Mouse (Mus musculus) CH12.LX (cell line): Measurements from ENCODE around the gene Arid5b. TPM values are rescaled to one million over a fixed set of nuclear protein-coding genes. Genes with fewer than 3 reads are reported as not detected.

Experiments used
- DNase-seq: peaks from one replicate; pipeline ENCODE4 v3.0.0-alpha.2; 2013; ENCODE audit errors: extremely low read depth
- H3K27ac ChIP-seq: 2 replicates; pipeline ENCODE4 v1.5.1; 2012; ENCODE audit warnings: low read depth, mild to moderate bottlenecking, control low read depth, moderate library complexity; ENCODE audit not compliant: insufficient read depth
- H3K27me3 ChIP-seq: replicated peaks from 2 replicates; pipeline ENCODE3; 2012; ENCODE audit warnings: inconsistent platforms
- H3K36me3 ChIP-seq, 2 experiments: replicated peaks in 1 of 2; 2 replicates each; pipeline versions ENCODE3 to v1.6.1; 2012; ENCODE audit warnings: inconsistent platforms in 1 of 2, low read length in 1 of 2, mild to moderate bottlenecking in 1 of 2, mixed read lengths in 1 of 2, moderate library complexity in 1 of 2; ENCODE audit not compliant: control insufficient read depth in 1 of 2, insufficient read depth in 1 of 2
- H3K4me1 ChIP-seq, 2 experiments: 2 replicates each; pipeline ENCODE4 v1.6.1; 2012; ENCODE audit warnings: inconsistent platforms in 1 of 2, moderate library complexity in 1 of 2; ENCODE audit not compliant: insufficient read depth in 2 of 2, control insufficient read depth in 1 of 2
- H3K4me2 ChIP-seq: 2 replicates; pipeline ENCODE4 v1.6.1; 2012; ENCODE audit warnings: low read depth, mild to moderate bottlenecking, control low read depth; ENCODE audit not compliant: poor library complexity, insufficient read depth, severe bottlenecking
- H3K4me3 ChIP-seq, 3 experiments: fragments of 150-350 bp in 1 of 3; sonication (generic) in 1 of 3; replicated peaks in 1 of 3; 2 replicates each; pipeline versions ENCODE3 to v1.5.1; 2011 to 2012; ENCODE audit warnings: low read depth in 2 of 3, low read length in 2 of 3, mild to moderate bottlenecking in 2 of 3, moderate library complexity in 2 of 3, control low read depth in 1 of 3, improper control_type of control experiment in 1 of 3, inconsistent platforms in 1 of 3, mixed read lengths in 1 of 3; ENCODE audit not compliant: poor library complexity in 1 of 3
- H3K79me2 ChIP-seq: replicated peaks from 2 replicates; pipeline ENCODE4 v1.6.1; 2012; ENCODE audit warnings: mild to moderate bottlenecking, moderate library complexity; ENCODE audit not compliant: control insufficient read depth, poor library complexity, insufficient read depth, severe bottlenecking; ENCODE audit errors: extremely low read depth
- H3K9ac ChIP-seq: 2 replicates; pipeline ENCODE4 v1.6.1; 2012; ENCODE audit warnings: low read depth, mild to moderate bottlenecking, control low read depth, moderate library complexity; ENCODE audit not compliant: insufficient read depth
- H3K9me3 ChIP-seq: replicated peaks from 2 replicates; pipeline ENCODE3; 2012; ENCODE audit warnings: low read length, inconsistent platforms, mixed read lengths
- BHLHE40 ChIP-seq: IDR thresholded peaks from 2 replicates; pipeline ENCODE4 v1.6.1; 2011; ENCODE audit warnings: mild to moderate bottlenecking, low read depth, low read length, improper control_type of control experiment
- CHD1 ChIP-seq: IDR thresholded peaks from 2 replicates; pipeline ENCODE4 v1.6.1; 2012; ENCODE audit warnings: low read depth, low read length, improper control_type of control experiment, inconsistent platforms
- CHD2 ChIP-seq: IDR thresholded peaks from 2 replicates; pipeline ENCODE4 v1.6.1; 2011; ENCODE audit warnings: low read length, improper control_type of control experiment
- CTCF ChIP-seq, 2 experiments: IDR thresholded peaks in 1 of 2; conservative IDR thresholded peaks in 1 of 2; 2 replicates each; pipeline ENCODE4 v1.5.1; 2011 to 2012; ENCODE audit warnings: low read depth in 2 of 2, low read length in 2 of 2, improper control_type of control experiment in 1 of 2, inconsistent platforms in 1 of 2, mild to moderate bottlenecking in 1 of 2, moderate library complexity in 1 of 2
- ELF1 ChIP-seq: IDR thresholded peaks from 2 replicates; pipeline ENCODE4 v1.6.1; 2014; ENCODE audit warnings: low read depth, mild to moderate bottlenecking, inconsistent platforms, low read length, improper control_type of control experiment
- EP300 ChIP-seq: IDR thresholded peaks from 2 replicates; pipeline ENCODE4 v1.6.1; 2011; ENCODE audit warnings: low read length, improper control_type of control experiment
- ETS1 ChIP-seq: conservative IDR thresholded peaks from 2 replicates; pipeline ENCODE4 v1.6.1; 2012; ENCODE audit warnings: low read depth, mild to moderate bottlenecking, inconsistent platforms, low read length, improper control_type of control experiment, moderate library complexity
- IRF4 ChIP-seq: IDR thresholded peaks from 2 replicates; pipeline ENCODE4 v1.6.1; 2014; ENCODE audit warnings: low read depth, mild to moderate bottlenecking, inconsistent platforms, low read length, improper control_type of control experiment
- KAT2A ChIP-seq: IDR thresholded peaks from 2 replicates; pipeline ENCODE4 v1.6.1; 2012; ENCODE audit warnings: low read length, improper control_type of control experiment, inconsistent platforms; ENCODE audit not compliant: insufficient replicate concordance
- MAX ChIP-seq: IDR thresholded peaks from 2 replicates; pipeline ENCODE4 v1.6.1; 2011; ENCODE audit warnings: low read length, improper control_type of control experiment
- MAZ ChIP-seq: IDR thresholded peaks from 2 replicates; pipeline ENCODE4 v1.6.1; 2012; ENCODE audit warnings: low read depth, mild to moderate bottlenecking, inconsistent platforms, low read length, improper control_type of control experiment, moderate library complexity
- MEF2A ChIP-seq: IDR thresholded peaks from 2 replicates; pipeline ENCODE4 v1.6.1; 2014; ENCODE audit warnings: low read depth, mild to moderate bottlenecking, inconsistent platforms, low read length, improper control_type of control experiment, borderline replicate concordance
- MXI1 ChIP-seq: IDR thresholded peaks from 2 replicates; pipeline ENCODE4 v1.6.1; 2011; ENCODE audit warnings: mild to moderate bottlenecking, low read depth, low read length, improper control_type of control experiment
- NELFE ChIP-seq: IDR thresholded peaks from 2 replicates; pipeline ENCODE4 v1.6.1; 2011; ENCODE audit warnings: low read depth, low read length, improper control_type of control experiment
- NRF1 ChIP-seq: IDR thresholded peaks from 2 replicates; pipeline ENCODE4 v1.6.1; 2014; ENCODE audit warnings: low read depth, mild to moderate bottlenecking, inconsistent platforms, low read length, improper control_type of control experiment, moderate library complexity
- PAX5 ChIP-seq: IDR thresholded peaks from 2 replicates; pipeline ENCODE4 v1.6.1; 2012; ENCODE audit warnings: low read length, inconsistent platforms, mixed read lengths
- POLR2A ChIP-seq: IDR thresholded peaks from 2 replicates; pipeline ENCODE4 v1.6.1; 2011; ENCODE audit warnings: low read depth, mild to moderate bottlenecking, improper control_type of control experiment, low read length
- POLR2AphosphoS2 ChIP-seq: IDR thresholded peaks from 2 replicates; pipeline ENCODE4 v1.6.1; 2011; ENCODE audit warnings: low read depth, low read length, improper control_type of control experiment
- RAD21 ChIP-seq: IDR thresholded peaks from 2 replicates; pipeline ENCODE4 v1.6.1; 2011; ENCODE audit warnings: low read depth, mild to moderate bottlenecking, low read length, improper control_type of control experiment, moderate library complexity
- SMC3 ChIP-seq: IDR thresholded peaks from 2 replicates; pipeline ENCODE4 v1.6.1; 2011; ENCODE audit warnings: low read depth, low read length, improper control_type of control experiment
- TBP ChIP-seq: conservative IDR thresholded peaks from 2 replicates; pipeline ENCODE4 v1.6.1; 2011; ENCODE audit warnings: low read depth, low read length, improper control_type of control experiment
- TCF12 ChIP-seq: IDR thresholded peaks from 2 replicates; pipeline ENCODE4 v1.6.1; 2014; ENCODE audit warnings: low read depth, mild to moderate bottlenecking, inconsistent platforms, low read length, improper control_type of control experiment
- USF1 ChIP-seq: IDR thresholded peaks from 2 replicates; pipeline ENCODE4 v1.6.1; 2014; ENCODE audit warnings: low read depth, mild to moderate bottlenecking, inconsistent platforms, low read length, improper control_type of control experiment
- USF2 ChIP-seq: conservative IDR thresholded peaks from 2 replicates; pipeline ENCODE4 v1.6.1; 2011; ENCODE audit warnings: low read depth, low read length, improper control_type of control experiment
- ZNF384 ChIP-seq: IDR thresholded peaks from 2 replicates; pipeline ENCODE4 v1.6.1; 2012; ENCODE audit warnings: low read depth, low read length, improper control_type of control experiment, inconsistent platforms
- dilution Hi-C: fragments of 300-500 bp; cut with MboI; formaldehyde crosslinking; loops from 2 replicates; pipeline ENCODE4 v1.14.3; 2020; ENCODE audit warnings: low sequenced_read_pairs; ENCODE audit not compliant: extremely low pct_unique_long_range_greater_than_20kb, extremely low pct_ligation_motif_present
- in situ Hi-C: fragments of 300-500 bp; cut with MboI; formaldehyde crosslinking; loops from 3 replicates; pipeline ENCODE4 v1.14.3; 2019; ENCODE audit warnings: low sequenced_read_pairs, low pct_ligation_motif_present, low pct_unique_long_range_greater_than_20kb, mixed read lengths
- polyA plus RNA-seq: library from polyadenylated mRNA; unstranded; fragments of >175 nt; gene quantifications from 2 replicates; pipeline ENCODE4 v1.2.1, GENCODE M21; 2012; ENCODE audit warnings: low read depth; ENCODE audit not compliant: insufficient read length
- total RNA-seq, 2 experiments: library from RNA; depleted of rRNA; stranded (reverse); fragments of 300-350 nt in 1 of 2; fragments of >200 nt in 1 of 2; gene quantifications; 2 replicates each; pipeline ENCODE4 v1.2.3; 2012 to 2014

Gene Arid5b
- total and polyA plus RNA-seq, 3 experiments = 1.1 to 2.6 (median 1.8) TPM

GRCm38 (mm10) chr10:68279516-68280501 is 1.3 kb upstream of the Arid5b start:
- no peaks in the 10 kb centered on the region for H3K27me3 ChIP-seq
- H3K4me1 ChIP-seq = peaks cover 5 to 26% of the 10 kb centered on the region in 2 experiments; a peak in 3 of 4 replicates
- H3K4me2 ChIP-seq = peak overlapping the region; percentile 92
- H3K9me3 ChIP-seq = no peaks in the 10 kb centered on the region
- dilution Hi-C loops = no loop called here
- DNase-seq = peak; percentile 41
- TF ChIP-seq PAX5 = no peak
- peak; percentile 81 for TF ChIP-seq MEF2A
- TF ChIP-seq MAZ = peak; percentile 24; the same call in 1 of the 2 replicates
- TF ChIP-seq MAX = 0 out of 2 replicates have a peak, but pooled peaks have one; percentile 17
- TF ChIP-seq IRF4 = peak; percentile 23; the same call in 1 of the 2 replicates
- peak; percentile 50; the same call in 1 of the 2 replicates for TF ChIP-seq EP300
- no peak for TF ChIP-seq NRF1
- peak; percentile 60 for TF ChIP-seq POLR2A
- no peak for TF ChIP-seq USF1
- peak; percentile 32; the same call in 1 of the 2 replicates for TF ChIP-seq NELFE
- no peak for TF ChIP-seq POLR2AphosphoS2
- no peak for TF ChIP-seq USF2
- TF ChIP-seq TBP = peak; percentile 48; the same call in 1 of the 2 replicates
- no peak; the same call in 1 of the 2 replicates for TF ChIP-seq RAD21
- no peak for TF ChIP-seq KAT2A
- TF ChIP-seq CHD1 = peak; percentile 38; the same call in 1 of the 2 replicates
- 0 out of 2 replicates have a peak, but pooled peaks have one; percentile 26 for TF ChIP-seq ETS1
- peak; percentile 58; the same call in 1 of the 2 replicates for TF ChIP-seq TCF12
- TF ChIP-seq SMC3 = no peak
- TF ChIP-seq MXI1 = 0 out of 2 replicates have a peak, but pooled peaks have one; percentile 49
- TF ChIP-seq BHLHE40 = no peak
- peak; percentile 42; the same call in 1 of the 2 replicates for TF ChIP-seq ELF1
- TF ChIP-seq ZNF384 = no peak
- 0 out of 2 replicates have a peak, but pooled peaks have one; percentile 5 for TF ChIP-seq CHD2
- no peak for TF ChIP-seq CTCF (conservative IDR thresholded peaks at IDR 0.05 in 1 of 2, IDR thresholded peaks at IDR 0.05 in 1 of 2; ENCODE audit: low read depth in 2 of 2, low read length in 2 of 2)
- peak overlapping the region; percentile 83 for H3K9ac ChIP-seq
- no peaks in the 10 kb centered on the region for H3K36me3 ChIP-seq
- peak overlapping the region; percentile 61 for H3K27ac ChIP-seq
- H3K79me2 ChIP-seq = no peaks in the 10 kb centered on the region; the same call in 1 of the 2 replicates
- in situ Hi-C loops = loop anchor here (10.0 kb wide), 1 partner anchor 115 kb away; no protein-coding TSS in a partner anchor
- H3K4me3 ChIP-seq = peak overlapping the region; percentile 63 to 81 (median 68)
